Mouse (Mus musculus) testis, adult 2 months (tissue): ENCODE measurements at regions not wholly inside any gene's neighbourhood (a gene's known extent, or its start where the extent isn't known, plus 50 kb on each side); places are given as distances from the start of the nearest gene placed in this dataset.

Experiments used
- CTCF ChIP-seq: fragments of 200-500 bp; IDR thresholded peaks from 2 replicates; pipeline ENCODE4 v1.5.1; 2012; ENCODE audit warnings: low read depth, mild to moderate bottlenecking, inconsistent platforms, low read length, moderate library complexity; ENCODE audit not compliant: control insufficient read depth, insufficient read depth, insufficient replicate concordance
- POLR2A ChIP-seq: fragments of 200-500 bp; IDR thresholded peaks from 2 replicates; pipeline ENCODE4 v1.6.1; 2012; ENCODE audit warnings: low read depth, mild to moderate bottlenecking, inconsistent platforms, low read length, moderate library complexity; ENCODE audit not compliant: control insufficient read depth

GRCm38 (mm10) chr8:8488695-8489571 is 172.1 kb downstream of the Efnb2 start:
- no peak for TF ChIP-seq CTCF
- TF ChIP-seq POLR2A: no peak
